Mouse (Mus musculus): ENCODE measurements around the gene Ctsll3.
A peak's percentile ranks its signal among the peaks of the same experiment; 100 is the strongest.

DNA sequence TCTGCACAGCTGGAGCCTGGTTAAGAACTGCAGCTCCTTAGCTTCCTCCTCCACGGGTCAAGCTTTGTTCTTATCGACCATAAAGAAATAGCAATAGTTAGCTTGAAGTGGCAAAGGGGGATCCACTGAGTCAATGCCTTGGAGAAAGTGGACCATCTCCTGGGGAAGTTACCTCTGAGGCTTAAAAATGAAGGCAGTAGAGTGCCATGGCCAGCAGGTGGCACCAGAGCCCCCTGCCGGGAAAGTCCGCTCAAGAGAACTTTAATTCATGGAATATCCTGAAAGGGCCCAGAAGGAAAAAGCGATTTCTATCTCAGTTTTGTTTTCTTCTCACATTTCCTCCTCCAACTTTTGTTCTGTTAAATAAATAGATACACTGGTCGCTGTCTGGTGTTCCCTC is 43.5 kb downstream of the Ctsll3 start:
- TF ChIP-seq POLR2A (IDR thresholded peaks at IDR 0.05; ENCODE audit: borderline replicate concordance, extremely low read depth, insufficient read depth, insufficient read length, poor library complexity, severe bottlenecking): no peak
- TF ChIP-seq CTCF (IDR thresholded peaks at IDR 0.05; ENCODE audit: borderline replicate concordance, extremely low read depth, insufficient read depth, insufficient read length): peak; percentile 92
